Mouse (Mus musculus) stomach, postnatal 0 days (tissue): ENCODE measurements around the gene Tgm5. TPM values are rescaled to one million over a fixed set of nuclear protein-coding genes. Genes with fewer than 3 reads are reported as not detected.
"Not testable (repeated sequence)": the region's sequence is repeated elsewhere in the genome, so short reads cannot be mapped to it uniquely, and the experiment has no call there.

Source experiments
- ATAC-seq: fragments of 200-750 bp; cut with Nextera tagmentation; 2 replicates; pipeline ENCODE4 v1.8.0; 2017; ENCODE audit not compliant: low FRiP score, low TSS enrichment
- DNase-seq: peaks from one replicate; pipeline ENCODE4 v3.0.0-alpha.2; 2016; ENCODE audit warnings: low spot score
- H3K27ac ChIP-seq: fragments of 300-500 bp; sonication (generic); replicated peaks from 2 replicates; pipeline ENCODE4 v1.5.1; 2014; ENCODE audit warnings: mild to moderate bottlenecking, control low read depth
- H3K27me3 ChIP-seq: fragments of 300-500 bp; sonication (generic); 2 replicates; pipeline ENCODE4 v1.6.1; 2014; ENCODE audit warnings: low read length; ENCODE audit not compliant: control insufficient read depth, insufficient read depth
- H3K36me3 ChIP-seq: fragments of 300-500 bp; sonication (generic); 2 replicates; pipeline ENCODE4 v1.6.1; 2014; ENCODE audit warnings: low read length, mixed read lengths; ENCODE audit not compliant: control insufficient read depth, insufficient read depth
- H3K4me1 ChIP-seq: fragments of 300-500 bp; sonication (generic); replicated peaks from 2 replicates; pipeline ENCODE4 v1.6.1; 2014; ENCODE audit warnings: antibody characterized with exemption; ENCODE audit not compliant: control insufficient read depth, insufficient read depth
- H3K4me2 ChIP-seq: fragments of 300-500 bp; sonication (generic); replicated peaks from 2 replicates; pipeline ENCODE4 v1.6.1; 2014; ENCODE audit warnings: low read depth, mild to moderate bottlenecking, control low read depth, moderate library complexity
- H3K4me3 ChIP-seq: fragments of 300-500 bp; sonication (generic); 2 replicates; pipeline ENCODE4 v1.5.1; 2014; ENCODE audit warnings: low read depth, low read length, control low read depth
- H3K9ac ChIP-seq: fragments of 300-500 bp; sonication (generic); 2 replicates; pipeline ENCODE4 v1.6.1; 2014; ENCODE audit warnings: mild to moderate bottlenecking, low read length, control low read depth, mixed read lengths
- H3K9me3 ChIP-seq: fragments of 300-500 bp; sonication (generic); 2 replicates; pipeline ENCODE4 v1.6.1; 2016; ENCODE audit warnings: low read length; ENCODE audit not compliant: control insufficient read depth
- CTCF ChIP-seq: IDR thresholded peaks from 2 replicates; pipeline ENCODE4 v1.5.1; 2016; ENCODE audit warnings: antibody characterized with exemption, low read depth, mild to moderate bottlenecking, moderate library complexity
- EP300 ChIP-seq: optimal IDR thresholded peaks from 2 replicates; pipeline ENCODE3; 2016; ENCODE audit warnings: antibody characterized with exemption
- WGBS: fragments of 180-500 bp; shearing (Covaris S2); extraction: QIAGEN DNeasy Blood & Tissue Kit; methylation state at CpG from one replicate; pipeline ENCODE4 v1.1.7; 2014; 5-methylcytosine and 5-hydroxymethylcytosine counted together
- polyA plus RNA-seq: library from polyadenylated mRNA; unstranded; fragments of >200 nt; fragmentation: Nextera tagmentation; extraction: Ambion mirVana; gene quantifications from 2 replicates; pipeline ENCODE4 v1.2.1, GENCODE M21; 2015

Tgm5 gene
- polyA plus RNA-seq, 1 experiment from 2014 or later = 1.8 TPM

GRCm38 (mm10) chr2:121039382-121039781, 46.3 kb downstream of the Tgm5 start:
- WGBS = 89% methylated on average over 1 of the region's 1 CpGs
- H3K4me2 ChIP-seq = no peak overlapping the region
- no peaks in the 10 kb centered on the region for H3K4me1 ChIP-seq
- no peak for TF ChIP-seq EP300
- TF ChIP-seq CTCF = peak; percentile 26; the same call in 1 of the 2 replicates
- H3K27ac ChIP-seq = no peak overlapping the region
- no peak overlapping the region for H3K9ac ChIP-seq
- ATAC-seq = no peak
- no peak overlapping the region for H3K4me3 ChIP-seq
- H3K9me3 ChIP-seq = no peaks in the 10 kb centered on the region
- no peak for DNase-seq
- no peaks in the 10 kb centered on the region for H3K27me3 ChIP-seq
- H3K36me3 ChIP-seq = no peaks in the 10 kb centered on the region

DNA sequence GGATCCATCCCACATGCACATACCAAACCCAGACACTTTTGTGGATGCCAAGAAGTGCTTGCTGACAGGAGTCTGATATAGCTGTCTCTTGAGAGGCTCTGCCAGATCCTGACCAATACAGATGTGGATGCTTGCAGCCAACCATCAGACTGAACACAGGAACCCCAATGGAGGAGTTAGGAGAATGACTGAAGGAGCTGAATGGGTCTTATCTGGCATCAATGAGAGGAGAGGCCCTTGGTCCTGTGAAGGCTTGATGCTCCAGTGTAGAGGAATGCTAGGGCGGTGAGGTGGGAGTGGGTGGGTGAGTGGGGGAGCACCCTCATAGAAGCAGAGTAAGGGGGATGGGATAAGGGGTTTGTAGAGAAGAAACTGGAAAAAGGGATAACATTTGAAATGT, 46.8 kb downstream of the Tgm5 start:
- not testable (repeated sequence) for H3K4me3 ChIP-seq, H3K36me3 ChIP-seq, ATAC-seq, H3K27ac ChIP-seq, H3K27me3 ChIP-seq, DNase-seq, H3K9ac ChIP-seq, H3K9me3 ChIP-seq, H3K4me1 ChIP-seq, H3K4me2 ChIP-seq
- 95% methylated on average over 1 of the region's 1 CpGs for WGBS

DNA sequence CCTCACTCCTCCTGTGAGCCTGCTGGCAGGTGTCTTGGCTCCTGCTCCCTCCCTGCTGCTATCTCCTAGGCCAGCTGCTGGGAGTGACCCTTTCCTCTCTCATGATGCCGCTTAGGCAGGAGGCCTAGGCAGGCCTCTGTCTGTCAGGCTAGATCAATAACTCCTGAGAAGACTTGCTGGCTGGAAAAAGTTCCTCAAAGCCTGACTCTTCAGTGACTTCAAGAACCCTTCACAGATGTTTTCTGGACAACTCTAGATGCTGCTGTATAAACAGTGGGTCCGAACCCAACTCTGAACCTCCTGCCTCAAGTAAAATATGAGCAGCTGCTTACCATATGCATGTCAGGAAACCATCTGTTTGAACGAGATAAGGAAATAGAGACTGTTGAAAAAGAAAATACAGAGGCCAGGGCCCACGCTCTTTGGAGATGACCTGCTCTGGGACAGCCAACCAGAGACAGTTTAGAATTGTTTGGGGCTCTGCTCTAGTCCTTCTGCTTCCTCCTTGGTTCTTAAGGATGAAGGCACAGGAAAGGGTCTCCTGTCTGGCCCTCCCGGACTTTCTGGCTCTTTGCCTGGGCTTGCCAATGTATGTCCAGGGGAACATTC, 48.8 kb downstream of the Tgm5 start, which contains the start of gene Epb42:
Epb42 (minus strand) TSS at position 340 of the 609 bp plus-strand sequence.
- Histone ChIP-seq H3K27me3 (no peaks in the 10 kb centered on the region), H3K36me3 (no peaks in the 10 kb centered on the region), H3K4me3 (no peak within 1 kb of the TSS), H3K4me2 (no peak within 1 kb of the TSS), H3K9ac (no peak within 1 kb of the TSS), H3K9me3 (no peaks in the 10 kb centered on the region), H3K4me1 (no peaks in the 10 kb centered on the region), H3K27ac (no peak within 1 kb of the TSS)
- ATAC-seq = no peak
- TF ChIP-seq CTCF = no peak
- TF ChIP-seq EP300 = no peak
- no peak for DNase-seq
- WGBS = 46% methylated on average over 5 of the region's 5 CpGs

- Histone ChIP-seq H3K36me3 (no peaks in the 10 kb centered on the region), H3K9ac (no peak overlapping the region), H3K4me3 (no peak overlapping the region), H3K27ac (no peak overlapping the region), H3K9me3 (no peaks in the 10 kb centered on the region), H3K4me2 (no peak overlapping the region), H3K4me1 (no peaks in the 10 kb centered on the region), H3K27me3 (no peaks in the 10 kb centered on the region)
- DNase-seq = no peak
- TF ChIP-seq CTCF (no peak), EP300 (no peak)
- WGBS = 50% methylated on average over 5 of the region's 5 CpGs
- ATAC-seq = peak; percentile 79
These were observed 62.7 kb downstream of the Tgm5 start for GRCm38 (mm10) chr2:121022918-121023317.

- H3K36me3 ChIP-seq = 0 out of 2 replicates have a peak, but pooled peaks cover 4% of the 10 kb centered on the region
- H3K9ac ChIP-seq = no peak overlapping the region
- no peaks in the 10 kb centered on the region for H3K4me1 ChIP-seq
- no peak for DNase-seq
- ATAC-seq = no peak
- no peak overlapping the region for H3K4me2 ChIP-seq
- WGBS = 95% methylated on average over 1 of the region's 1 CpGs
- no peak overlapping the region for H3K27ac ChIP-seq
- no peak overlapping the region for H3K4me3 ChIP-seq
- no peak for TF ChIP-seq CTCF
- TF ChIP-seq EP300 = no peak
- no peaks in the 10 kb centered on the region for H3K9me3 ChIP-seq
- H3K27me3 ChIP-seq = no peaks in the 10 kb centered on the region
These were observed 68.5 kb downstream of the Tgm5 start for GRCm38 (mm10) chr2:121017151-121017550.

- 88% methylated on average over 9 of the region's 9 CpGs for WGBS
- DNase-seq = no peak
These were observed 69.4 kb downstream of the Tgm5 start for GRCm38 (mm10) chr2:121016226-121016625.

More at GRCm38 (mm10) chr2:121016226-121016625, 69.4 kb downstream of the Tgm5 start:
- no peak overlapping the region for H3K9ac ChIP-seq
- H3K36me3 ChIP-seq = 0 out of 2 replicates have a peak, but pooled peaks cover 4% of the 10 kb centered on the region
- no peak for TF ChIP-seq CTCF
- no peak for TF ChIP-seq EP300
- no peak for ATAC-seq
- no peak overlapping the region for H3K4me2 ChIP-seq
- no peaks in the 10 kb centered on the region for H3K4me1 ChIP-seq
- no peak overlapping the region for H3K27ac ChIP-seq
- H3K9me3 ChIP-seq = no peaks in the 10 kb centered on the region
- H3K4me3 ChIP-seq = no peak overlapping the region
- no peaks in the 10 kb centered on the region for H3K27me3 ChIP-seq
